Mouse (Mus musculus) megakaryocyte, embryonic 14.5 days (primary cell): ENCODE data around the gene Vpreb3. TPM values are rescaled to one million over a fixed set of nuclear protein-coding genes. Genes with fewer than 3 reads are reported as not detected.

ENCODE experiments used
- H3K27me3 ChIP-seq: replicated peaks from 2 replicates; pipeline ENCODE3; 2012; ENCODE audit warnings: inconsistent platforms
- H3K36me3 ChIP-seq: replicated peaks from 2 replicates; pipeline ENCODE3; 2012; ENCODE audit warnings: low read length, inconsistent platforms, mixed read lengths
- H3K4me1 ChIP-seq: 2 replicates; pipeline ENCODE4 v1.6.1; 2012; ENCODE audit warnings: inconsistent platforms
- H3K4me3 ChIP-seq: replicated peaks from 2 replicates; pipeline ENCODE3; 2012; ENCODE audit warnings: moderate library complexity, mild to moderate bottlenecking, inconsistent platforms
- H3K9me3 ChIP-seq: 2 replicates; pipeline ENCODE4 v1.6.1; 2012; ENCODE audit warnings: inconsistent platforms
- FLI1 ChIP-seq: IDR thresholded peaks from 2 replicates; pipeline ENCODE4 v1.6.1; 2012; ENCODE audit warnings: low read length, inconsistent platforms, mixed read lengths
- GATA1 ChIP-seq: IDR thresholded peaks from 3 replicates; pipeline ENCODE4 v1.6.1; 2012; ENCODE audit warnings: mixed read lengths, low read length, inconsistent platforms, borderline replicate concordance
- polyA plus RNA-seq: library from polyadenylated mRNA; stranded (reverse); fragments of >175 nt; gene quantifications from 2 replicates; pipeline ENCODE4 v1.2.3, GENCODE M21; 2012; ENCODE audit warnings: low replicate concordance; ENCODE audit not compliant: insufficient read depth

The Vpreb3 gene
- polyA plus RNA-seq, 1 experiment, result not detected

- Histone ChIP-seq H3K4me3 (no peak overlapping the region), H3K36me3 (peaks cover 85% of the 10 kb centered on the region), H3K4me1 (peaks cover 44% of the 10 kb centered on the region), H3K27me3 (no peaks in the 10 kb centered on the region), H3K9me3 (no peaks in the 10 kb centered on the region)
- TF ChIP-seq GATA1 (no peak), FLI1 (no peak)
These were observed 32.2 kb upstream of the Vpreb3 start for GRCm38 (mm10) chr10:75910698-75911097.

- peaks cover 83% of the 10 kb centered on the region for H3K36me3 ChIP-seq
- H3K9me3 ChIP-seq, result no peaks in the 10 kb centered on the region
- no peak for TF ChIP-seq FLI1
- TF ChIP-seq GATA1, result no peak
These were observed 29.8 kb upstream of the Vpreb3 start for GRCm38 (mm10) chr10:75913013-75913589.

GRCm38 (mm10) chr10:75915557-75915956 lies 27.3 kb upstream of the Vpreb3 start:
- peaks cover 80% of the 10 kb centered on the region for H3K36me3 ChIP-seq
- TF ChIP-seq GATA1, result no peak
- TF ChIP-seq FLI1, result no peak
- H3K27me3 ChIP-seq, result no peaks in the 10 kb centered on the region
- H3K9me3 ChIP-seq, result no peaks in the 10 kb centered on the region
- no peak overlapping the region for H3K4me3 ChIP-seq
- H3K4me1 ChIP-seq, result peaks cover 74% of the 10 kb centered on the region

More at GRCm38 (mm10) chr10:75913013-75913589, 29.8 kb upstream of the Vpreb3 start:
- H3K4me3 ChIP-seq, result no peak overlapping the region
- peaks cover 56% of the 10 kb centered on the region for H3K4me1 ChIP-seq
- no peaks in the 10 kb centered on the region for H3K27me3 ChIP-seq

GRCm38 (mm10) chr10:75916840-75917239 lies 26.0 kb upstream of the Vpreb3 start:
- peaks cover 68% of the 10 kb centered on the region for H3K36me3 ChIP-seq
- no peaks in the 10 kb centered on the region for H3K9me3 ChIP-seq
- TF ChIP-seq FLI1 (no peak), GATA1 (no peak)

GRCm38 (mm10) chr10:75919026-75919425 lies 23.8 kb upstream of the Vpreb3 start:
- Histone ChIP-seq H3K27me3 (no peaks in the 10 kb centered on the region), H3K36me3 (peaks cover 51% of the 10 kb centered on the region), H3K4me3 (no peak overlapping the region), H3K9me3 (no peaks in the 10 kb centered on the region), H3K4me1 (peaks cover 65% of the 10 kb centered on the region)
- TF ChIP-seq FLI1 (no peak), GATA1 (no peak)

More at GRCm38 (mm10) chr10:75916840-75917239, 26.0 kb upstream of the Vpreb3 start:
- Histone ChIP-seq H3K4me3 (no peak overlapping the region), H3K27me3 (no peaks in the 10 kb centered on the region), H3K4me1 (peaks cover 66% of the 10 kb centered on the region)

- H3K9me3 ChIP-seq, result no peaks in the 10 kb centered on the region
- peaks cover 63% of the 10 kb centered on the region for H3K4me1 ChIP-seq
- TF ChIP-seq FLI1, result no peak
- no peak for TF ChIP-seq GATA1
- peaks cover 33% of the 10 kb centered on the region for H3K36me3 ChIP-seq
- peaks cover 9% of the 10 kb centered on the region for H3K27me3 ChIP-seq
- H3K4me3 ChIP-seq, result peak within 1 kb of the TSS; percentile 99
These were observed 21.7 kb upstream of the Vpreb3 start, which contains the start of gene Smarcb1 for GRCm38 (mm10) chr10:75921026-75921725. Smarcb1 (minus strand) TSS chr10:75921617.

- TF ChIP-seq GATA1, result no peak
- TF ChIP-seq FLI1, result no peak
- Histone ChIP-seq H3K36me3 (peaks cover 25% of the 10 kb centered on the region), H3K4me3 (peak overlapping the region; percentile 99), H3K27me3 (peaks cover 16% of the 10 kb centered on the region), H3K4me1 (peaks cover 64% of the 10 kb centered on the region), H3K9me3 (no peaks in the 10 kb centered on the region)
These were observed 20.9 kb upstream of the Vpreb3 start for GRCm38 (mm10) chr10:75921726-75922560.

- TF ChIP-seq FLI1, result no peak
- TF ChIP-seq GATA1, result no peak
- Histone ChIP-seq H3K4me3 (no peak overlapping the region), H3K36me3 (peaks cover 4% of the 10 kb centered on the region), H3K9me3 (no peaks in the 10 kb centered on the region), H3K27me3 (peaks cover 39% of the 10 kb centered on the region), H3K4me1 (peaks cover 51% of the 10 kb centered on the region)
These were observed 18.5 kb upstream of the Vpreb3 start for GRCm38 (mm10) chr10:75924324-75924723.

- Histone ChIP-seq H3K9me3 (no peaks in the 10 kb centered on the region), H3K4me1 (peaks cover 49% of the 10 kb centered on the region), H3K4me3 (no peak overlapping the region), H3K27me3 (peaks cover 60% of the 10 kb centered on the region), H3K36me3 (no peaks in the 10 kb centered on the region)
- no peak for TF ChIP-seq GATA1
- TF ChIP-seq FLI1, result no peak
These were observed 16.5 kb upstream of the Vpreb3 start for GRCm38 (mm10) chr10:75926396-75926795.

GRCm38 (mm10) chr10:75930304-75930703 lies 12.6 kb upstream of the Vpreb3 start:
- no peak overlapping the region for H3K4me3 ChIP-seq
- H3K27me3 ChIP-seq, result peaks cover 86% of the 10 kb centered on the region
- no peaks in the 10 kb centered on the region for H3K9me3 ChIP-seq
- H3K4me1 ChIP-seq, result peaks cover 43% of the 10 kb centered on the region
- TF ChIP-seq FLI1 (no peak), GATA1 (no peak)
- no peaks in the 10 kb centered on the region for H3K36me3 ChIP-seq
